19 mouse cellular contexts compared by ENCODE assay signal in the genomic region with DNA sequence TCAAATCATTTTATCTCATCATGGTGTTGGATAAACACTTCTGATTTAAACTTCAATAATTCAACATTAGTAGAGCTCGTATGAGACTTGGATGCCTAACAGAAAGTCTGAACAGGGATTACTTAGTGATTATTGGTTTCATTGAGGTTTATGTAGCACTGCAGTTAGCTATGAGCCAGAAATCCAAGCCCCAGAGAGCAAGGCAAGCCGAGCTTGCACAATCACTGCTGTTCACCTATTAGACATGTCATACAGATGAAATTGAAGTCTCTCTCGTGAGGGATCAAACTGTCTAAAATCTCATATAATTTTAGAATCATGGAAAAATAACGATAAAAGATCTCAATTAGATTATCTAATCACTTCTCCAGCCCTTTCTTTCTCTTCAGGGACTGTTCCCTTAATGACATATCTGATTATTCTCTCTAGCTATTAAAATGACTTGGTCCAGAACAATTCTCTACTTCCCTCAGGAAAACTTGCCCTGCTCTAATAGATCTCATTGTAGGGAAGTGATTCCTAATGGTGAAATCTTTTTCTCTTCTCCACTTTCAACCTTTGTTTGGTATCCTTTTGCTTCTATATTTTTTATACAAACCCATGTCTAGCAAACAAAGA.
DNase-seq lines count a peak whose midpoint lies in the region; ATAC-seq lines count a peak whose summit lies in the region.
"Had no signal": no experiment of that assay in that cellular context is flagged by ENCODE, and none has a peak within 500 bp of the region (broad histone marks: within the 10 kb centered on the region; RNA-seq: fewer than 3 reads in every experiment).

No protein-coding gene starts in this region.

- no peak for DNase-seq in hindbrain, embryonic 10.5 days (ENCODE audit: low spot score)
- DNase-seq in neural tube, embryonic 10.5 days (ENCODE audit: extremely low spot score, low spot score) = no peak
- no peak for DNase-seq in cerebellum, adult 8-10 months
- DNase-seq: adrenal gland, adult 2 months; adrenal gland, postnatal 25 days; cerebellum, adult 2 months; cerebellum, postnatal 14 days; embryo, embryonic 11 days; gastrocnemius, adult 2 months; gastrocnemius, postnatal 36 days; heart, adult 11 months; heart, postnatal 36 days had no signal

- H3K4me3 ChIP-seq in hindbrain, embryonic 15.5 days = no peak overlapping the region
- H3K4me3 ChIP-seq in hindbrain, embryonic 10.5 days = no peak overlapping the region
- no peak overlapping the region for H3K4me3 ChIP-seq in neural tube, embryonic 13.5 days
- H3K4me3 ChIP-seq in neural tube, embryonic 14.5 days (ENCODE audit: low read depth, low read length) = no peak overlapping the region
- H3K4me3 ChIP-seq: embryonic facial prominence, embryonic 12.5 days; forebrain, embryonic 13.5 days; gastrocnemius, adult 2 months; heart, embryonic 13.5 days had no signal

- H3K4me1 ChIP-seq in hindbrain, embryonic 15.5 days (replicated peaks) = no peaks in the 10 kb centered on the region
- no peaks in the 10 kb centered on the region for H3K4me1 ChIP-seq in hindbrain, embryonic 10.5 days (replicated peaks)
- H3K4me1 ChIP-seq in neural tube, embryonic 13.5 days (replicated peaks) = no peaks in the 10 kb centered on the region
- no peaks in the 10 kb centered on the region for H3K4me1 ChIP-seq in neural tube, embryonic 14.5 days (ENCODE audit: control insufficient read depth, insufficient read depth, low read length)
- H3K4me1 ChIP-seq: embryonic facial prominence, embryonic 12.5 days; forebrain, embryonic 13.5 days; heart, embryonic 13.5 days had no signal

- peak; percentile 74; the same call in 1 of the 2 replicates for ATAC-seq in hindbrain, embryonic 15.5 days (ENCODE audit: low FRiP score, low read depth)
- peak; percentile 86 for ATAC-seq in neural tube, embryonic 13.5 days (ENCODE audit: low read depth)
- peak; percentile 87 for ATAC-seq in neural tube, embryonic 14.5 days (ENCODE audit: low read depth)
- ATAC-seq: forebrain, embryonic 13.5 days; intestine, embryonic 16.5 days had no signal

- no peaks in the 10 kb centered on the region for H3K27me3 ChIP-seq in hindbrain, embryonic 15.5 days
- no peaks in the 10 kb centered on the region for H3K27me3 ChIP-seq in hindbrain, embryonic 10.5 days (ENCODE audit: insufficient read depth, poor library complexity, severe bottlenecking)
- no peaks in the 10 kb centered on the region for H3K27me3 ChIP-seq in neural tube, embryonic 13.5 days
- H3K27me3 ChIP-seq in neural tube, embryonic 14.5 days (ENCODE audit: control insufficient read depth, insufficient read depth, low read length) = no peaks in the 10 kb centered on the region
- H3K27me3 ChIP-seq: embryonic facial prominence, embryonic 12.5 days; forebrain, embryonic 13.5 days; heart, embryonic 13.5 days had no signal

- no peaks in the 10 kb centered on the region for H3K9me3 ChIP-seq in hindbrain, embryonic 15.5 days
- no peaks in the 10 kb centered on the region for H3K9me3 ChIP-seq in hindbrain, embryonic 10.5 days
- H3K9me3 ChIP-seq in neural tube, embryonic 13.5 days = no peaks in the 10 kb centered on the region
- no peaks in the 10 kb centered on the region for H3K9me3 ChIP-seq in neural tube, embryonic 14.5 days (ENCODE audit: control insufficient read depth, low read length)
- H3K9me3 ChIP-seq: embryonic facial prominence, embryonic 12.5 days; forebrain, embryonic 13.5 days; heart, embryonic 13.5 days had no signal

- H3K9ac ChIP-seq in hindbrain, embryonic 15.5 days = no peak overlapping the region
- no peak overlapping the region for H3K9ac ChIP-seq in neural tube, embryonic 13.5 days
- H3K9ac ChIP-seq in neural tube, embryonic 14.5 days (replicated peaks; ENCODE audit: low read depth, low read length) = no peak overlapping the region
- H3K9ac ChIP-seq: embryonic facial prominence, embryonic 12.5 days; forebrain, embryonic 13.5 days; heart, embryonic 13.5 days had no signal

- no peak overlapping the region for H3K27ac ChIP-seq in hindbrain, embryonic 15.5 days (replicated peaks)
- no peak overlapping the region for H3K27ac ChIP-seq in hindbrain, embryonic 10.5 days
- no peak overlapping the region for H3K27ac ChIP-seq in neural tube, embryonic 13.5 days (replicated peaks)
- no peak overlapping the region for H3K27ac ChIP-seq in neural tube, embryonic 14.5 days (ENCODE audit: low read depth, low read length)
- H3K27ac ChIP-seq: embryonic facial prominence, embryonic 12.5 days; forebrain, embryonic 13.5 days; gastrocnemius, adult 2 months; heart, embryonic 13.5 days had no signal

- 53% methylated on average over 4 of the region's 4 CpGs for WGBS in hindbrain, embryonic 15.5 days
- WGBS in hindbrain, embryonic 10.5 days = 86% methylated on average over 4 of the region's 4 CpGs
- WGBS in neural tube, embryonic 13.5 days = 56% methylated on average over 4 of the region's 4 CpGs
- 44% methylated on average over 4 of the region's 4 CpGs for WGBS in neural tube, embryonic 14.5 days

- H3K36me3 ChIP-seq in hindbrain, embryonic 15.5 days = no peaks in the 10 kb centered on the region
- no peaks in the 10 kb centered on the region for H3K36me3 ChIP-seq in hindbrain, embryonic 10.5 days
- no peaks in the 10 kb centered on the region for H3K36me3 ChIP-seq in neural tube, embryonic 13.5 days
- no peaks in the 10 kb centered on the region for H3K36me3 ChIP-seq in neural tube, embryonic 14.5 days (ENCODE audit: control insufficient read depth, insufficient read depth, low read length)
- H3K36me3 ChIP-seq: embryonic facial prominence, embryonic 12.5 days; heart, embryonic 13.5 days had no signal

- H3K4me2 ChIP-seq in hindbrain, embryonic 15.5 days = no peak overlapping the region
- H3K4me2 ChIP-seq in neural tube, embryonic 13.5 days = no peak overlapping the region
- H3K4me2 ChIP-seq in neural tube, embryonic 14.5 days (ENCODE audit: low read depth, low read length) = no peak overlapping the region
- H3K4me2 ChIP-seq: embryonic facial prominence, embryonic 12.5 days; forebrain, embryonic 13.5 days; heart, embryonic 13.5 days had no signal
